Comparison of ENCODE assay signal across 8 mouse cellular contexts in the genomic region with DNA sequence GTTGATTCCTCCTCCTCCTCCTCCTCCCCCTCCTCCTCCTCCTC. TPM values are rescaled to one million over a fixed set of nuclear protein-coding genes. Genes with fewer than 3 reads are reported as not detected.
DNase-seq lines count a peak whose midpoint lies in the region; ATAC-seq and TF ChIP-seq lines count a peak whose summit lies in the region.
"Not testable (repeated sequence)": the region's sequence is repeated elsewhere in the genome, so short reads cannot be mapped to it uniquely, and the experiment has no call there.

A gene (minus strand): TSS at position 5 of the 44 bp plus-strand sequence.

- H3K36me3 ChIP-seq in ES-E14 (ENCODE audit: control insufficient read depth, insufficient read depth, low read length, poor library complexity, severe bottlenecking); kidney, embryonic 16.5 days (ENCODE audit: insufficient read depth, low read length); limb, embryonic 11.5 days (ENCODE audit: control insufficient read depth, insufficient read depth, low read length): not testable (repeated sequence)

- peak within 1 kb of the TSS; percentile 90 for H3K27ac ChIP-seq in ES-E14 (ENCODE audit: insufficient read depth, low read depth, low read length, poor library complexity, severe bottlenecking)
- peak within 1 kb of the TSS; percentile 79 for H3K27ac ChIP-seq in cortical plate, adult 2 months (ENCODE audit: insufficient read depth, low read length)
- peak within 1 kb of the TSS; percentile 96 for H3K27ac ChIP-seq in kidney, embryonic 16.5 days (ENCODE audit: low read length)
- H3K27ac ChIP-seq in limb, embryonic 11.5 days (replicated peaks; ENCODE audit: low read depth, low read length): peak within 1 kb of the TSS; percentile 94
- H3K27ac ChIP-seq in olfactory bulb, adult 2 months (ENCODE audit: insufficient read depth, low read depth, low read length): peak within 1 kb of the TSS; percentile 90

- DNase-seq in ES-E14 (ENCODE audit: low read depth, low spot score); gastrocnemius, postnatal 10 days; heart, postnatal 36 days; limb, embryonic 11.5 days (ENCODE audit: low spot score): not testable (repeated sequence)

- H3K4me3 ChIP-seq in ES-E14 (ENCODE audit: insufficient read depth in 1 of 2, low read depth in 1 of 2, low read length in 2 of 2, poor library complexity in 1 of 2, severe bottlenecking in 1 of 2): peak within 1 kb of the TSS; percentile 98 to 100
- H3K4me3 ChIP-seq in cortical plate, adult 2 months (ENCODE audit: insufficient read depth, low read length): peak within 1 kb of the TSS; percentile 52
- peak within 1 kb of the TSS; percentile 86 for H3K4me3 ChIP-seq in kidney, embryonic 16.5 days (ENCODE audit: low read length)
- H3K4me3 ChIP-seq in limb, embryonic 11.5 days (ENCODE audit: low read depth, low read length): peak within 1 kb of the TSS; percentile 71
- H3K4me3 ChIP-seq in olfactory bulb, adult 2 months (ENCODE audit: insufficient read depth, low read depth, low read length): peak within 1 kb of the TSS; percentile 92

- H3K4me2 ChIP-seq in kidney, embryonic 16.5 days (replicated peaks; ENCODE audit: low read depth, low read length): peak within 1 kb of the TSS; percentile 72
- H3K4me2 ChIP-seq in limb, embryonic 11.5 days (ENCODE audit: low read depth, severe bottlenecking): peak within 1 kb of the TSS; percentile 81

- H3K4me1 ChIP-seq in ES-E14 (ENCODE audit: control insufficient read depth in 2 of 2, insufficient read depth in 2 of 2, low read length in 2 of 2, poor library complexity in 1 of 2); cortical plate, adult 2 months (ENCODE audit: control insufficient read depth, insufficient read depth, low read length); limb, embryonic 11.5 days (ENCODE audit: control insufficient read depth, insufficient read depth, low read length); olfactory bulb, adult 2 months (ENCODE audit: control insufficient read depth, insufficient read depth, low read length): not testable (repeated sequence)
- peaks cover 29% of the 10 kb centered on the region for H3K4me1 ChIP-seq in kidney, embryonic 16.5 days (ENCODE audit: insufficient read depth, low read length)

- TF ChIP-seq POLR2A in cortical plate, adult 2 months (IDR thresholded peaks at IDR 0.05; ENCODE audit: extremely low read depth, insufficient read depth, low read length); olfactory bulb, adult 2 months (IDR thresholded peaks at IDR 0.05; ENCODE audit: insufficient read depth, low read depth, low read length): not testable (repeated sequence)

- H3K9me3 ChIP-seq in ES-E14 (ENCODE audit: control insufficient read depth, insufficient read depth, low read depth, low read length); kidney, embryonic 16.5 days (ENCODE audit: low read length); limb, embryonic 11.5 days (ENCODE audit: control insufficient read depth, low read length): not testable (repeated sequence)

- not testable (repeated sequence) for H3K27me3 ChIP-seq in kidney, embryonic 16.5 days (ENCODE audit: insufficient read depth, low read length); limb, embryonic 11.5 days (ENCODE audit: control insufficient read depth, insufficient read depth, low read length)

- peak within 1 kb of the TSS; percentile 97 for H3K9ac ChIP-seq in ES-E14 (ENCODE audit: insufficient read depth, low read depth, low read length, poor library complexity, severe bottlenecking)
- H3K9ac ChIP-seq in kidney, embryonic 16.5 days (replicated peaks; ENCODE audit: low read length): peak within 1 kb of the TSS; percentile 92
- peak within 1 kb of the TSS; percentile 94 for H3K9ac ChIP-seq in limb, embryonic 11.5 days (ENCODE audit: low read length)

- not testable (repeated sequence) for TF ChIP-seq CTCF in cortical plate, adult 2 months (IDR thresholded peaks at IDR 0.05; ENCODE audit: extremely low read depth, insufficient read depth, low read length); olfactory bulb, adult 2 months (IDR thresholded peaks at IDR 0.05; ENCODE audit: insufficient read depth, low read depth, low read length)

- not testable (repeated sequence) for ATAC-seq in kidney, embryonic 16.5 days (ENCODE audit: low FRiP score, low TSS enrichment); limb, embryonic 11.5 days (ENCODE audit: insufficient number of reproducible peaks, low FRiP score, low TSS enrichment, low read depth); megakaryocyte, adult 5-6 weeks (ENCODE audit: poor library complexity, severe bottlenecking)

- in situ Hi-C loops in ES-E14 (cut with MboI; ENCODE audit: low sequenced_read_pairs in 2 of 2, unreplicated experiment in 2 of 2): not testable (repeated sequence)

- intact Hi-C loops in heart, postnatal 36 days (cut with DNase I): loop anchor here (2.0 to 10.0 kb wide), 2 partner anchors 46 to 278 kb away; no protein-coding TSS in a partner anchor

RNA-seq across cellular contexts. Expression of the gene that starts here (rescaled TPM):
- 107 and 126 TPM in 2 replicates for total RNA-seq in ES-E14 (2012; rRNA removed)
- polyA plus RNA-seq in cortical plate, adult 2 months (2012; rRNA removed): 42.5 and 44.5 TPM in 2 replicates
- 10 to 100 TPM; 16.0 to 17.5 TPM for total RNA-seq in gastrocnemius, postnatal 10 days (2021)
- 10 to 100 TPM; 17.6 to 18.0 TPM for total RNA-seq in heart, postnatal 36 days (2021)
- polyA plus RNA-seq in kidney, embryonic 16.5 days (2015; fragmentation: Nextera tagmentation; extraction: Ambion mirVana): 86.2 and 87.2 TPM in 2 replicates
- 70.9 and 75.3 TPM in 2 replicates for polyA plus RNA-seq in limb, embryonic 11.5 days (2014; fragmentation: Nextera tagmentation; extraction: Ambion mirVana)
- 64.6 and 75.6 TPM in 2 replicates for total RNA-seq in megakaryocyte, adult 5-6 weeks (2015)
- total RNA-seq in megakaryocyte, adult 5-6 weeks (2017): 42.3 and 45.3 TPM in 2 replicates
- polyA plus RNA-seq in olfactory bulb, adult 2 months (2012; ENCODE audit: insufficient read depth, insufficient read length, low replicate concordance, missing spikeins): not detected in 2 replicates
